Mouse (Mus musculus) liver, embryonic 11.5 days (tissue): ENCODE data around the gene Zfp414. TPM values are rescaled to one million over a fixed set of nuclear protein-coding genes. Genes with fewer than 3 reads are reported as not detected.

ENCODE experiments used
- ATAC-seq: fragments of 200-750 bp; cut with Nextera tagmentation; replicated peaks from 2 replicates; pipeline ENCODE4 v1.8.0; 2017; ENCODE audit warnings: moderate number of reproducible peaks, mild to moderate bottlenecking, moderate TSS enrichment, moderate library complexity; ENCODE audit not compliant: low FRiP score
- DNase-seq: peaks from one replicate; pipeline ENCODE4 v3.0.0-alpha.2; 2017; ENCODE audit warnings: low spot score
- H3K27ac ChIP-seq: fragments of 300-500 bp; sonication (generic); 2 replicates; pipeline ENCODE4 v1.5.1; 2014; ENCODE audit warnings: mild to moderate bottlenecking, low read depth, low read length, control low read depth
- H3K27me3 ChIP-seq: fragments of 300-500 bp; sonication (generic); replicated peaks from 2 replicates; pipeline ENCODE4 v1.6.1; 2014; ENCODE audit warnings: low read length, mixed read lengths; ENCODE audit not compliant: control insufficient read depth, insufficient read depth
- H3K36me3 ChIP-seq: fragments of 300-500 bp; sonication (generic); 2 replicates; pipeline ENCODE4 v1.6.1; 2014; ENCODE audit warnings: mild to moderate bottlenecking, low read length, moderate library complexity, mixed read lengths; ENCODE audit not compliant: control insufficient read depth, insufficient read depth
- H3K4me1 ChIP-seq: fragments of 300-500 bp; sonication (generic); replicated peaks from 2 replicates; pipeline ENCODE4 v1.6.1; 2014; ENCODE audit warnings: low read length, mixed read lengths; ENCODE audit not compliant: control insufficient read depth, insufficient read depth
- H3K4me2 ChIP-seq: fragments of 300-500 bp; sonication (generic); 2 replicates; pipeline ENCODE4 v1.6.1; 2014; ENCODE audit warnings: mild to moderate bottlenecking, control low read depth, moderate library complexity
- H3K4me3 ChIP-seq: fragments of 300-500 bp; sonication (generic); 2 replicates; pipeline ENCODE4 v1.5.1; 2014; ENCODE audit warnings: low read depth, low read length, control low read depth
- H3K9ac ChIP-seq: fragments of 300-500 bp; sonication (generic); 2 replicates; pipeline ENCODE4 v1.6.1; 2014; ENCODE audit warnings: low read depth, low read length, control low read depth
- H3K9me3 ChIP-seq: fragments of 300-500 bp; sonication (generic); 2 replicates; pipeline ENCODE4 v1.6.1; 2016; ENCODE audit warnings: low read length, inconsistent platforms, mixed read lengths; ENCODE audit not compliant: control insufficient read depth
- WGBS: fragments of 180-500 bp; shearing (Covaris S2); extraction: QIAGEN DNeasy Blood & Tissue Kit; methylation state at CpG from one replicate; pipeline ENCODE4 v1.1.7; 2014; 5-methylcytosine and 5-hydroxymethylcytosine counted together
- polyA plus RNA-seq: library from polyadenylated mRNA; unstranded; fragments of >200 nt; fragmentation: Nextera tagmentation; extraction: Ambion mirVana; gene quantifications from 2 replicates; pipeline ENCODE4 v1.2.1, GENCODE M21; 2014

The Zfp414 gene
- polyA plus RNA-seq, 1 experiment from 2014 or later = 61.4 TPM

GRCm38 (mm10) chr17:33637038-33637437 lies 8.1 kb downstream of the Zfp414 start:
- no peak overlapping the region for H3K27ac ChIP-seq
- no peak overlapping the region for H3K9ac ChIP-seq
- peak; percentile 24 for DNase-seq

GRCm38 (mm10) chr17:33637516-33638276 lies 8.8 kb downstream of the Zfp414 start, which contains the start of gene Pram1:
Gene Pram1 (plus strand): TSS chr17:33638056.
- Histone ChIP-seq H3K9me3 (no peaks in the 10 kb centered on the region), H3K4me2 (no peak within 1 kb of the TSS), H3K4me1 (peaks cover 13% of the 10 kb centered on the region), H3K4me3 (no peak within 1 kb of the TSS), H3K36me3 (no peaks in the 10 kb centered on the region), H3K27ac (no peak within 1 kb of the TSS), H3K9ac (no peak within 1 kb of the TSS), H3K27me3 (no peaks in the 10 kb centered on the region)
- DNase-seq = peak; percentile 9
- WGBS = 48% methylated on average over 4 of the region's 4 CpGs
- no peak for ATAC-seq

More at GRCm38 (mm10) chr17:33637038-33637437, 8.1 kb downstream of the Zfp414 start:
- H3K36me3 ChIP-seq = peaks cover under 1% of the 10 kb centered on the region; the same call in 1 of the 2 replicates
- ATAC-seq = no peak
- H3K4me3 ChIP-seq = no peak overlapping the region
- no peaks in the 10 kb centered on the region for H3K9me3 ChIP-seq
- H3K4me1 ChIP-seq = peaks cover 13% of the 10 kb centered on the region
- 95% methylated on average over 2 of the region's 2 CpGs for WGBS
- H3K27me3 ChIP-seq = no peaks in the 10 kb centered on the region
- no peak overlapping the region for H3K4me2 ChIP-seq

- Histone ChIP-seq H3K4me1 (peaks cover 13% of the 10 kb centered on the region), H3K9me3 (no peaks in the 10 kb centered on the region), H3K9ac (no peak overlapping the region), H3K27ac (no peak overlapping the region), H3K4me3 (no peak overlapping the region), H3K36me3 (peaks cover 10% of the 10 kb centered on the region), H3K27me3 (no peaks in the 10 kb centered on the region), H3K4me2 (no peak overlapping the region)
- ATAC-seq (peak; percentile 64), DNase-seq (peak; percentile 31)
- WGBS = 32% methylated on average over 6 of the region's 6 CpGs
Observed at GRCm38 (mm10) chr17:33639743-33640142, 10.9 kb downstream of the Zfp414 start.

- H3K27me3 ChIP-seq = no peaks in the 10 kb centered on the region
- peaks cover 13% of the 10 kb centered on the region for H3K4me1 ChIP-seq
- DNase-seq (no peak), ATAC-seq (no peak)
- H3K4me2 ChIP-seq = no peak overlapping the region
- H3K9ac ChIP-seq = no peak overlapping the region
- no peaks in the 10 kb centered on the region for H3K9me3 ChIP-seq
- H3K36me3 ChIP-seq = peaks cover 46% of the 10 kb centered on the region
- H3K27ac ChIP-seq = no peak overlapping the region
- 91% methylated on average over 4 of the region's 4 CpGs for WGBS
- no peak overlapping the region for H3K4me3 ChIP-seq
Observed at GRCm38 (mm10) chr17:33644068-33644467, 15.2 kb downstream of the Zfp414 start.

GRCm38 (mm10) chr17:33645073-33645472 lies 16.2 kb downstream of the Zfp414 start:
- H3K9me3 ChIP-seq = no peaks in the 10 kb centered on the region
- WGBS = 95% methylated on average over 8 of the region's 8 CpGs
- peaks cover 55% of the 10 kb centered on the region for H3K36me3 ChIP-seq
- H3K4me1 ChIP-seq = peaks cover 8% of the 10 kb centered on the region
- no peak overlapping the region for H3K4me3 ChIP-seq
- H3K27ac ChIP-seq = no peak overlapping the region
- ATAC-seq (no peak), DNase-seq (no peak)
- H3K27me3 ChIP-seq = no peaks in the 10 kb centered on the region
- H3K4me2 ChIP-seq = no peak overlapping the region
- no peak overlapping the region for H3K9ac ChIP-seq

- peak; percentile 36; the same call in 1 of the 2 replicates for ATAC-seq
- Histone ChIP-seq H3K9me3 (no peaks in the 10 kb centered on the region), H3K9ac (no peak overlapping the region), H3K4me2 (no peak overlapping the region), H3K27ac (no peak overlapping the region), H3K4me1 (no peaks in the 10 kb centered on the region), H3K36me3 (peaks cover 58% of the 10 kb centered on the region), H3K4me3 (no peak overlapping the region), H3K27me3 (no peaks in the 10 kb centered on the region)
- DNase-seq = no peak
- WGBS = 97% methylated on average over 34 of the region's 34 CpGs
Observed at GRCm38 (mm10) chr17:33649781-33650475, 21.0 kb downstream of the Zfp414 start.

- H3K9ac ChIP-seq = no peak overlapping the region
- H3K4me3 ChIP-seq = no peak overlapping the region
- 37% methylated on average over 3 of the region's 3 CpGs for WGBS
- ATAC-seq (0 out of 2 replicates have a peak, but pooled peaks have one; percentile 54), DNase-seq (no peak)
- peaks cover 4% of the 10 kb centered on the region; the same call in 1 of the 2 replicates for H3K4me1 ChIP-seq
- H3K27ac ChIP-seq = no peak overlapping the region
- no peaks in the 10 kb centered on the region for H3K27me3 ChIP-seq
- H3K4me2 ChIP-seq = no peak overlapping the region
- H3K9me3 ChIP-seq = no peaks in the 10 kb centered on the region
- H3K36me3 ChIP-seq = peaks cover 24% of the 10 kb centered on the region
Observed at GRCm38 (mm10) chr17:33666813-33667212, 37.9 kb downstream of the Zfp414 start.

GRCm38 (mm10) chr17:33669681-33670080 lies 40.8 kb downstream of the Zfp414 start:
- H3K27ac ChIP-seq = no peak overlapping the region
- H3K27me3 ChIP-seq = no peaks in the 10 kb centered on the region
- no peak overlapping the region for H3K9ac ChIP-seq
- no peaks in the 10 kb centered on the region for H3K9me3 ChIP-seq
- no peak overlapping the region for H3K4me3 ChIP-seq
- WGBS = 91% methylated on average over 3 of the region's 3 CpGs
- no peak overlapping the region for H3K4me2 ChIP-seq
- no peak for ATAC-seq
- peaks cover 14% of the 10 kb centered on the region; the same call in 1 of the 2 replicates for H3K36me3 ChIP-seq
- peaks cover 4% of the 10 kb centered on the region; the same call in 1 of the 2 replicates for H3K4me1 ChIP-seq
- no peak for DNase-seq
